Mouse (Mus musculus): ENCODE results near the gene Zfp639.

DNA sequence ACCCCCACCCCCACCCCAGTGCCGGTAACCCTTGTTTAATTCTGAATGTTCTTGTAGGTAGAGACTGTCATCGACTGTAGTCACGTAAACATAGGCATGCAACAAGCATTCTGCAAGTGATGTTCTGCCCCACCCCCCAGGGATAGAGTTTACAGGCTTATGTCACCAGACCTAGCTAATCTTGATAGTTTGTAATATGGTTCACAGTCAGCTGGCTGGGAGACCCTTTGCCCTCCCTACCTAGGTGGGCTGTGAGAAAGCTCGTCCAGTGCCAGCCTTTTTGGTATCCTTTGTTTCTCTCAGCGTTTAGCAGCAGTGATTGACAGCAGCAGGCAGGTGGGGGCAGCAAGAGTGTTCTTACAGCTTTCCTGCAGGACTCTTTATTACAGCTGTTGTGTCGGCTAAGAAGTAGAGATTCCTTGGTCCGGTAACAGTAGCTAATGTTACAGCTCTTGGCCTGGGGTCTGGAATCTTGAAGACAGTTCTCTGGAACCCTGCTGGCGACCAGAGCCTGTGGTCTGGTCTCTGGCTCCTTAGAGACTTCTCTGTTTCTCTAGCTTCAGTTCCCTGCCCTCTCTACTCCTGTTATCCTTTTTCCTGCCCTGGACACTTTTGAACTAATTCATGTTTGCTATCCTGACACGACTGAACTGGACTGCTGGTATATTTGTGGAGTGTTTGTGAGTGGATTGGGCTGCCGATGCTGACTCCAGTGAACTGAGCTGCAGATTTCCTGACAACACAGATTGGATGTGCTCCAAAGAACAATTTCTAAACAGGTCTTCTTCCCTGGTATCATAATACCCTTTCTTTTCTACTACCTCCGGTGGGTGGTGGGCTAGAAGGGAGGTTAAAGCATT is 3.5 kb upstream of the Zfp639 start:
- no peak for TF ChIP-seq EP300 (IDR thresholded peaks at IDR 0.05)
- no peak for TF ChIP-seq CTCF (IDR thresholded peaks at IDR 0.05)
